In the genomic region with DNA sequence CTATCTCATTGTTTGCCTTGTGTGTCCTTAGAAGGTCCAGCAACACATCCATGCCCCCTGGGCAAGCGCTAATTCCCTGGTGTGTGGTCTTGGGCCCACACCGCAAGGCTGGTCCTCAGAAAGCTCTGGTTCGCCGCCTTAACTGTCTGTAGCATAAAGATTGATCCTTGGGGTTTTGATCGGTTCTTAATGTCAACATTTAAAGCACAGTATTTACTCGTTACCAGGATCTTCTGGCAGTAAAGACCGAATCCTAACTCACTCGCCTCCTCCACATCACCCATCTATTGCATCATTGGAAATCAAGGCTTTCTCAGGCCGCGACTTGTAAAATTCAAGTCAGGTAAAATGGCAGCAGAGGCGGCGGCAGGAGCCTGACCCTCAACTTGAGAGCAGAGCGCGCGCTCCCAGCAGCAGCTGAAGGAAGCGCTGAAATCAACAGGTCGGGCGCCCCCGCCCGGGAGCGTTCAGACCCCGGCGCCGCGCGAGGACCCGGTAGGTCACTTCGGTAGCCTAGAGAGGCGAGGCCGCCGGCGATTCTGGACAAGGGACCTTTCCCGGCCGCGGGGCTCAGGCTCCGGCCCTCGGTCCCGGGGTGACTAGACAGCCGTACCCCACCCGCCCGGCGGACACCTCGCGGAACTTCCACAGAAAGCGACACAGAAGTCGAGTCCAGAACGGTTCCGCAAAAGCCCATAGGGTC, we compare ENCODE assay signal across 8 mouse cellular contexts. TPM values are rescaled to one million over a fixed set of nuclear protein-coding genes. Genes with fewer than 3 reads are reported as not detected.
A peak's percentile ranks its signal among the peaks of the same experiment; 100 is the strongest.
DNase-seq lines count a peak whose midpoint lies in the region; ATAC-seq and TF ChIP-seq lines count a peak whose summit lies in the region.

No protein-coding gene starts in this region.

- WGBS in limb, embryonic 14.5 days, result 3% methylated on average over 44 of the region's 48 CpGs
- WGBS in midbrain, embryonic 14.5 days, result 2% methylated on average over 48 of the region's 48 CpGs

- peak; percentile 67 for ATAC-seq in limb, embryonic 14.5 days (ENCODE audit: low FRiP score, low read depth)
- peak; percentile 42; the same call in 1 of the 2 replicates for ATAC-seq in midbrain, embryonic 14.5 days (ENCODE audit: low FRiP score, low TSS enrichment)
- no peak for ATAC-seq in erythroid progenitor cell, adult 5-6 weeks (replicated peaks; ENCODE audit: low FRiP score, poor library complexity, severe bottlenecking)

- no peaks in the 10 kb centered on the region for H3K9me3 ChIP-seq in limb, embryonic 14.5 days (ENCODE audit: control insufficient read depth, low read length)
- H3K9me3 ChIP-seq in midbrain, embryonic 14.5 days (ENCODE audit: control insufficient read depth, low read length), result no peaks in the 10 kb centered on the region

- no peaks in the 10 kb centered on the region for H3K36me3 ChIP-seq in limb, embryonic 14.5 days (ENCODE audit: control insufficient read depth, insufficient read depth, low read length)
- no peaks in the 10 kb centered on the region for H3K36me3 ChIP-seq in midbrain, embryonic 14.5 days (ENCODE audit: control insufficient read depth, insufficient read depth, low read length)

- 0 out of 2 replicates have a peak overlapping the region, but pooled peaks have one; percentile 26 for H3K27ac ChIP-seq in limb, embryonic 14.5 days (replicated peaks; ENCODE audit: low read depth, low read length)
- no peak overlapping the region for H3K27ac ChIP-seq in midbrain, embryonic 14.5 days (replicated peaks; ENCODE audit: low read depth, low read length)

- H3K9ac ChIP-seq in limb, embryonic 14.5 days (ENCODE audit: low read depth, low read length, severe bottlenecking), result peak overlapping the region; percentile 67
- peak overlapping the region; percentile 48 for H3K9ac ChIP-seq in midbrain, embryonic 14.5 days (replicated peaks; ENCODE audit: low read length)

- peak; percentile 76 for DNase-seq in adrenal gland, adult 8-10 months
- DNase-seq in embryo, embryonic 9.5 days (ENCODE audit: extremely low spot score), result peak; percentile 84
- peak; percentile 98 for DNase-seq in heart, adult 11 months
- peak; percentile 82 for DNase-seq in kidney, adult 11 months
- DNase-seq in limb, embryonic 14.5 days (ENCODE audit: low spot score), result peak; percentile 74
- DNase-seq in midbrain, embryonic 14.5 days, result peak; percentile 80
- peak; percentile 73 to 85 for DNase-seq in spleen, adult 18-20 months

- H3K4me2 ChIP-seq in limb, embryonic 14.5 days (replicated peaks; ENCODE audit: low read depth, low read length, severe bottlenecking), result peak overlapping the region; percentile 96
- H3K4me2 ChIP-seq in midbrain, embryonic 14.5 days (ENCODE audit: low read length), result peak overlapping the region; percentile 99

- no peaks in the 10 kb centered on the region; the same call in 1 of the 2 replicates for H3K4me1 ChIP-seq in limb, embryonic 14.5 days (ENCODE audit: control insufficient read depth, insufficient read depth, low read length)
- peaks cover 4% of the 10 kb centered on the region; the same call in 1 of the 2 replicates for H3K4me1 ChIP-seq in midbrain, embryonic 14.5 days (ENCODE audit: control insufficient read depth, insufficient read depth, low read length)

- no peak for TF ChIP-seq POLR2A in limb, embryonic 14.5 days (IDR thresholded peaks at IDR 0.05; ENCODE audit: borderline replicate concordance, extremely low read depth, insufficient read depth, insufficient read length)

- no peaks in the 10 kb centered on the region for H3K27me3 ChIP-seq in limb, embryonic 14.5 days (ENCODE audit: control insufficient read depth, insufficient read depth, low read length)
- peaks cover 3% of the 10 kb centered on the region; the same call in 1 of the 2 replicates for H3K27me3 ChIP-seq in midbrain, embryonic 14.5 days (ENCODE audit: control insufficient read depth, insufficient read depth, low read length)

- H3K4me3 ChIP-seq in limb, embryonic 14.5 days (replicated peaks; ENCODE audit: low read length), result peak overlapping the region; percentile 80
- H3K4me3 ChIP-seq in midbrain, embryonic 14.5 days (replicated peaks; ENCODE audit: low read depth, low read length), result peak overlapping the region; percentile 65

RNA-seq across cellular contexts. Expression of a gene that starts 0.7 kb away (rescaled TPM):
- 10 to 100 TPM; 21.4 to 29.7 (median 26.3) TPM for total RNA-seq in adrenal gland, adult 8-10 months (2022)
- 2.6 and 3.0 TPM in 2 replicates for polyA plus RNA-seq in limb, embryonic 14.5 days (2012; rRNA removed)
- polyA plus RNA-seq in limb, embryonic 14.5 days (2014; fragmentation: Nextera tagmentation; extraction: Ambion mirVana), result 3.1 and 4.9 TPM in 2 replicates
- polyA plus RNA-seq in midbrain, embryonic 14.5 days (2014; fragmentation: Nextera tagmentation; extraction: Ambion mirVana), result 5.9 and 6.1 TPM in 2 replicates
- 0.84 and 1.1 TPM in 2 replicates for total RNA-seq in erythroid progenitor cell, adult 5-6 weeks (2015; ENCODE audit: low replicate concordance)
- total RNA-seq in erythroid progenitor cell, adult 5-6 weeks (2017; ENCODE audit: low replicate concordance), result 1.0 and 1.4 TPM in 2 replicates

Comparison
In these comparisons a context has a peak if more than half of its experiments do, and no peak if none do; other contexts are left out.
1. RNA of a gene that starts 0.7 kb away (total RNA-seq): 21.4 to 29.7 TPM in adrenal gland, adult 8-10 months; 0.84 to 1.4 TPM in erythroid progenitor cell, adult 5-6 weeks; every median in the first group is over 4 times any median in the second.
2. Peak in every context shown above with its lines, with median percentiles within 50 percentile points of each other: DNase-seq.